Mouse (Mus musculus) heart, embryonic 15.5 days (tissue): ENCODE measurements around the gene Foxe1. TPM values are rescaled to one million over a fixed set of nuclear protein-coding genes. Genes with fewer than 3 reads are reported as not detected.

Experiments used
- polyA plus RNA-seq: library from polyadenylated mRNA; unstranded; fragments of >200 nt; fragmentation: Nextera tagmentation; extraction: Ambion mirVana; gene quantifications from 2 replicates; pipeline ENCODE4 v1.2.1, GENCODE M21; 2015

The Foxe1 gene
- polyA plus RNA-seq, 1 experiment from 2014 or later = not detected

Other genes starting within 250 kb of the Foxe1 start
- 37.4 and 45.4 TPM in 2 replicates for gene Ncbp1, start 205.0 kb upstream of the Foxe1 start, polyA plus RNA-seq
- 24.2 and 29.4 TPM in 2 replicates for gene Tstd2, start 204.9 kb upstream of the Foxe1 start, polyA plus RNA-seq
- gene Xpa, start 147.3 kb upstream of the Foxe1 start, polyA plus RNA-seq = 13.9 and 15.5 TPM in 2 replicates
- gene Trmo, start 45.8 kb downstream of the Foxe1 start, polyA plus RNA-seq = 7.8 and 8.7 TPM in 2 replicates
- gene Hemgn, start 69.9 kb downstream of the Foxe1 start, polyA plus RNA-seq = 1.1 and 3.5 TPM in 2 replicates
- gene Anp32b, start 107.3 kb downstream of the Foxe1 start, polyA plus RNA-seq = 140 and 162 TPM in 2 replicates
- gene Nans, start 145.6 kb downstream of the Foxe1 start, polyA plus RNA-seq = 48.0 and 63.1 TPM in 2 replicates
- gene Trim14, start 192.5 kb downstream of the Foxe1 start, polyA plus RNA-seq = 1.7 and 3.7 TPM in 2 replicates